Mouse (Mus musculus) stomach, postnatal 0 days (tissue): Measurements from ENCODE around the gene Gm44511. TPM values are rescaled to one million over a fixed set of nuclear protein-coding genes. Genes with fewer than 3 reads are reported as not detected.
"Not testable (repeated sequence)": the region's sequence is repeated elsewhere in the genome, so short reads cannot be mapped to it uniquely, and the experiment has no call there.

Source experiments
- ATAC-seq: fragments of 200-750 bp; cut with Nextera tagmentation; 2 replicates; pipeline ENCODE4 v1.8.0; 2017; ENCODE audit not compliant: low FRiP score, low TSS enrichment
- DNase-seq: peaks from one replicate; pipeline ENCODE4 v3.0.0-alpha.2; 2016; ENCODE audit warnings: low spot score
- H3K27ac ChIP-seq: fragments of 300-500 bp; sonication (generic); replicated peaks from 2 replicates; pipeline ENCODE4 v1.5.1; 2014; ENCODE audit warnings: mild to moderate bottlenecking, control low read depth
- H3K27me3 ChIP-seq: fragments of 300-500 bp; sonication (generic); 2 replicates; pipeline ENCODE4 v1.6.1; 2014; ENCODE audit warnings: low read length; ENCODE audit not compliant: control insufficient read depth, insufficient read depth
- H3K36me3 ChIP-seq: fragments of 300-500 bp; sonication (generic); 2 replicates; pipeline ENCODE4 v1.6.1; 2014; ENCODE audit warnings: low read length, mixed read lengths; ENCODE audit not compliant: control insufficient read depth, insufficient read depth
- H3K4me1 ChIP-seq: fragments of 300-500 bp; sonication (generic); replicated peaks from 2 replicates; pipeline ENCODE4 v1.6.1; 2014; ENCODE audit warnings: antibody characterized with exemption; ENCODE audit not compliant: control insufficient read depth, insufficient read depth
- H3K4me2 ChIP-seq: fragments of 300-500 bp; sonication (generic); replicated peaks from 2 replicates; pipeline ENCODE4 v1.6.1; 2014; ENCODE audit warnings: low read depth, mild to moderate bottlenecking, control low read depth, moderate library complexity
- H3K4me3 ChIP-seq: fragments of 300-500 bp; sonication (generic); 2 replicates; pipeline ENCODE4 v1.5.1; 2014; ENCODE audit warnings: low read depth, low read length, control low read depth
- H3K9ac ChIP-seq: fragments of 300-500 bp; sonication (generic); 2 replicates; pipeline ENCODE4 v1.6.1; 2014; ENCODE audit warnings: mild to moderate bottlenecking, low read length, control low read depth, mixed read lengths
- H3K9me3 ChIP-seq: fragments of 300-500 bp; sonication (generic); 2 replicates; pipeline ENCODE4 v1.6.1; 2016; ENCODE audit warnings: low read length; ENCODE audit not compliant: control insufficient read depth
- CTCF ChIP-seq: IDR thresholded peaks from 2 replicates; pipeline ENCODE4 v1.5.1; 2016; ENCODE audit warnings: antibody characterized with exemption, low read depth, mild to moderate bottlenecking, moderate library complexity
- EP300 ChIP-seq: optimal IDR thresholded peaks from 2 replicates; pipeline ENCODE3; 2016; ENCODE audit warnings: antibody characterized with exemption
- WGBS: fragments of 180-500 bp; shearing (Covaris S2); extraction: QIAGEN DNeasy Blood & Tissue Kit; methylation state at CpG from one replicate; pipeline ENCODE4 v1.1.7; 2014; 5-methylcytosine and 5-hydroxymethylcytosine counted together
- polyA plus RNA-seq: library from polyadenylated mRNA; unstranded; fragments of >200 nt; fragmentation: Nextera tagmentation; extraction: Ambion mirVana; gene quantifications from 2 replicates; pipeline ENCODE4 v1.2.1, GENCODE M21; 2015

The Gm44511 gene
- polyA plus RNA-seq, 1 experiment from 2014 or later: not detected

GRCm38 (mm10) chr6:128763736-128764523 is 62.2 kb downstream of the Gm44511 start:
- DNase-seq (peak; percentile 97), ATAC-seq (peak; percentile 97)
- Histone ChIP-seq H3K9ac (peak overlapping the region; percentile 64), H3K36me3 (no peaks in the 10 kb centered on the region), H3K4me2 (peak overlapping the region; percentile 72), H3K4me1 (no peaks in the 10 kb centered on the region), H3K9me3 (no peaks in the 10 kb centered on the region), H3K4me3 (peak overlapping the region; percentile 47), H3K27me3 (no peaks in the 10 kb centered on the region), H3K27ac (peak overlapping the region; percentile 73)
- TF ChIP-seq EP300 (no peak), CTCF (peak; percentile 88)
- WGBS: 1% methylated on average over 30 of the region's 30 CpGs

GRCm38 (mm10) chr6:128762892-128763670 is 63.0 kb downstream of the Gm44511 start:
- H3K27me3 ChIP-seq, ATAC-seq, H3K4me3 ChIP-seq, H3K27ac ChIP-seq, H3K9me3 ChIP-seq, H3K36me3 ChIP-seq, H3K9ac ChIP-seq, DNase-seq, H3K4me1 ChIP-seq: not testable (repeated sequence)
- 87% methylated on average over 9 of the region's 10 CpGs for WGBS
- peak overlapping the region; percentile 72; the same call in 1 of the 2 replicates for H3K4me2 ChIP-seq

DNA sequence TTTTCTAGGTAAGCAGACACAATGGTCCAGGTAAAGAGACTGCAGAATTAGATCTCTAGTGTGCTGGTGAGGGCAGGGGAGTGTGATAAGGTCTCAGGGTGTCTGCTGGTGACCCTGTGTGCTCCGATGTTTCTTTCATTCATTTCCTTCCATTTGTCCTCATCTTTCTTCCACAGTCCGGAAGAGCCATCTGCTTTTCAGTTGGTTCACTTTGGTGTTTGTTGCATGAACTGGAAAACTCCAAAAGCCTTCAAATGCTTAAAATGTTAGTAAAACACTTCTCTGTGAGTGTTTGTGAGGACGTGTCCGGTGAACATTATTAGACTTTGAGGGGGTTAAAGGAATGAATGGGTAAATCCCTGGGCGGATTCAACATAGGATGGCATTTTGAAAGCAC is 65.0 kb downstream of the Gm44511 start:
- TF ChIP-seq EP300 (no peak), CTCF (no peak)
- Histone ChIP-seq H3K27me3 (no peaks in the 10 kb centered on the region), H3K9ac (no peak overlapping the region), H3K4me3 (peak overlapping the region; percentile 59), H3K9me3 (no peaks in the 10 kb centered on the region), H3K4me1 (no peaks in the 10 kb centered on the region), H3K4me2 (peak overlapping the region; percentile 43), H3K36me3 (no peaks in the 10 kb centered on the region), H3K27ac (no peak overlapping the region)
- ATAC-seq (no peak), DNase-seq (no peak)
- WGBS: 43% methylated on average over 5 of the region's 5 CpGs

DNA sequence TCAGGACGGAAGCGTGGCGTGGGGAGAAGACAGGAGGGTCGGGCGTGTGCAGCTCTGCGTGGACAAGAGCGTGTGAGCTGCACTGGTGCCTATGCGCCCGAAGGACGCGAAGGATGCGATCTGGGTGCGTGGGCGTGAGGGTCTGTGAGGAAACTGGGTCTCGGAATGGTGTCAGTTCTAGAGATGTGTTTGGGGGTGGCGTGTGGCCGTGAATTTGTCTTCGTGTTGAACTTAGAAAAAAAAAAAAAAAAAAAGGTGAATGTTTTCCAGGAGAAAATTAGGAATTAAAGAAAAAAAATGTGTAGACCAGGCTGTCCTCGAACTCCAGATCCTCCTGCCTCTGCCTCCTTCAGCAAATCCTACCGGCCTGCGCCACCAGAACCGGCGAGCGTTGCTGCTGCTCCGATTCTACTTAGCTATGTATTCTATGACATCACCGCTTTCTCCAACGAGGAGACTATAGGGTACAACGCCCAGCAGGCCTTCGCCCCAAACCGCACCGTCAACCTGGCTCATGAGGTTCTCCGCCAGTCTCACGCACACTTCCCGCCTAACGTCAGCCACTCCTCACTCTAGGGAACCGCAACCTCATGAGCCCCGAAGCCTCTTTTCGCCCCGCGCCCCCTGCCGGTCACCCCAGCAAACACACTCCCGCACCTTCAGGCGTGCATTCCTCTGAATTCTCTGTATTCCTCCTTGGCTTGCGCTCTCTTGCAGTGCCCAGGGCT is 65.5 kb downstream of the Gm44511 start:
- H3K4me1 ChIP-seq, H3K36me3 ChIP-seq, H3K27me3 ChIP-seq, H3K9me3 ChIP-seq: not testable (repeated sequence)
- Histone ChIP-seq H3K9ac (peak overlapping the region; percentile 66), H3K4me3 (peak overlapping the region; percentile 59), H3K4me2 (peak overlapping the region; percentile 43), H3K27ac (peak overlapping the region; percentile 89)
- DNase-seq (peak; percentile 92), ATAC-seq (peak; percentile 78)
- under 1% methylated on average over 44 of the region's 44 CpGs for WGBS
- TF ChIP-seq CTCF: peak; percentile 84

- WGBS: under 1% methylated on average over 22 of the region's 22 CpGs
- H3K27me3 ChIP-seq, H3K36me3 ChIP-seq, H3K9me3 ChIP-seq, H3K4me1 ChIP-seq: not testable (repeated sequence)
- Histone ChIP-seq H3K4me3 (peak overlapping the region; percentile 59), H3K4me2 (peak overlapping the region; percentile 43), H3K9ac (peak overlapping the region; percentile 66), H3K27ac (peak overlapping the region; percentile 89)
- ATAC-seq: peak; percentile 37
- peak; percentile 85 for DNase-seq
These were observed 66.1 kb downstream of the Gm44511 start for GRCm38 (mm10) chr6:128760016-128760415.
